Mouse (Mus musculus): ENCODE results near the gene Papolg. TPM values are rescaled to one million over a fixed set of nuclear protein-coding genes. Genes with fewer than 3 reads are reported as not detected.

The Papolg gene
- total and polyA plus RNA-seq, 2 experiments from 2014 or later = 5.3 to 8.7 TPM

DNA sequence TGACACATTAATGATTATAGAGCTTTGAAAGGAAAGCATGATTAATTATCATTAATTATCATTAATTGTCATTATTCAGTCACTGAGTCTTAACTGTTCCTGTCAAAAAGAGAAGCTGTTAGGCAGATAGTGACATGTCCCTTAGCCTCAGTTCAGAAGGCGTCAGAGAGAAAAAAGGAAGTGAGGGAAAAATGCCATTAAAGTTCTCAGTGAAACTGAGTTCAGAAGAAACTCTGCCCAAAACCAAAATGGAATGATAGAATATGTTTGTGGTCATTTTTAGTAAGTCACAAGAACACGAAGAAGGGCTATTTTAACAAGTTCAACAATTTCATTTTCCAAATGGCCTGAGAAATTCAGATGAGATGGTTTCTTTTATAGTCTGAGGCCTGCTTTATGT is 74.1 kb downstream of the Papolg start:
- Histone ChIP-seq H3K4me1 (ENCODE audit: control insufficient read depth, insufficient read depth) (no peaks in the 10 kb centered on the region), H3K36me3 (replicated peaks; ENCODE audit: control insufficient read depth, insufficient read depth, low read length) (no peaks in the 10 kb centered on the region), H3K9me3 (replicated peaks; ENCODE audit: control insufficient read depth, low read length) (no peaks in the 10 kb centered on the region), H3K27me3 (ENCODE audit: control insufficient read depth, insufficient read depth, low read length) (no peaks in the 10 kb centered on the region), H3K27ac (ENCODE audit: low read depth) (no peak overlapping the region), H3K4me3 (ENCODE audit: low read depth, low read length) (no peak overlapping the region), H3K9ac (replicated peaks; ENCODE audit: low read depth, low read length) (no peak overlapping the region), H3K4me2 (ENCODE audit: low read depth, low read length) (no peak overlapping the region)
- DNase-seq (ENCODE audit: low spot score) (no peak), ATAC-seq (ENCODE audit: insufficient read depth, low read depth) (no peak)
- 53% methylated on average over 2 of the region's 2 CpGs for WGBS
- TF ChIP-seq EP300 (IDR thresholded peaks at IDR 0.05; ENCODE audit: low read depth) (no peak), CTCF (IDR thresholded peaks at IDR 0.05; ENCODE audit: low read depth) (no peak)

DNA sequence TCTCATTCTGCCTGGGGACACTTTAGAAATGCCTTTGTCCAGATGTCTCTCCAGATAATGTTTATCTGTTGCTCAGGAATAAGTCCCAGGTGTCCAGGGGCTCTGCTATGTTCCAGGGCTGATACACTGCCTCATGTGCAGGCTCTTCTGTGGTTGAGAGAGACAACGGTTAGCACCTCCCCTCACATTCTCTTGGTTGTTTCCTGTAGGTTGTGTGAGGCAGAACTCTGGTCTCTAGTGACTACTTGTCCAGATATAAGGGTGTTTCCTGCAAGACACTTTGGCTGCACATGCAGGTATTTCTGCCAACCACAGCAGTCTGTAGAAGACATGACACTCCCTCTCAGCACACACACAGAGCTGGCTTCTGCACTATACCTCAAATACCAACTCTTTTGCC is 76.3 kb downstream of the Papolg start:
- DNase-seq (ENCODE audit: low spot score) (no peak), ATAC-seq (ENCODE audit: insufficient read depth, low read depth) (no peak)
- H3K36me3 ChIP-seq (replicated peaks; ENCODE audit: control insufficient read depth, insufficient read depth, low read length) = no peaks in the 10 kb centered on the region
- H3K9me3 ChIP-seq (replicated peaks; ENCODE audit: control insufficient read depth, low read length) = no peaks in the 10 kb centered on the region
- WGBS = 42% methylated on average over 1 of the region's 1 CpGs
- H3K27me3 ChIP-seq (ENCODE audit: control insufficient read depth, insufficient read depth, low read length) = no peaks in the 10 kb centered on the region
- TF ChIP-seq EP300 (IDR thresholded peaks at IDR 0.05; ENCODE audit: low read depth) = no peak
- no peak for TF ChIP-seq CTCF (IDR thresholded peaks at IDR 0.05; ENCODE audit: low read depth)
- no peak overlapping the region for H3K9ac ChIP-seq (replicated peaks; ENCODE audit: low read depth, low read length)
- no peak overlapping the region for H3K27ac ChIP-seq (ENCODE audit: low read depth)
- H3K4me1 ChIP-seq (ENCODE audit: control insufficient read depth, insufficient read depth) = no peaks in the 10 kb centered on the region
- no peak overlapping the region for H3K4me3 ChIP-seq (ENCODE audit: low read depth, low read length)
- no peak overlapping the region for H3K4me2 ChIP-seq (ENCODE audit: low read depth, low read length)

Other genes with a start within 250 kb of the Papolg start
- gene Pus10, start 229.6 kb downstream of the Papolg start, total RNA-seq (2014; rRNA removed; ENCODE audit: low replicate concordance) = 4.8 and 13.3 TPM in 2 replicates
- gene Pus10, start 229.6 kb downstream of the Papolg start, polyA plus RNA-seq (2015; fragmentation: Nextera tagmentation; extraction: Ambion mirVana) = 7.9 and 8.7 TPM in 2 replicates
- gene Pex13, start 229.3 kb downstream of the Papolg start, total RNA-seq (2014; rRNA removed; ENCODE audit: low replicate concordance) = 12.7 and 22.5 TPM in 2 replicates
- gene Pex13, start 229.3 kb downstream of the Papolg start, polyA plus RNA-seq (2015; fragmentation: Nextera tagmentation; extraction: Ambion mirVana) = 27.8 and 33.0 TPM in 2 replicates
- 4.1 TPM in 2 replicates for gene Rel, start 124.3 kb downstream of the Papolg start, total RNA-seq (2014; rRNA removed; ENCODE audit: low replicate concordance)
- gene Rel, start 124.3 kb downstream of the Papolg start, polyA plus RNA-seq (2015; fragmentation: Nextera tagmentation; extraction: Ambion mirVana) = 2.1 and 2.2 TPM in 2 replicates
- gene A830031A19Rik, start 179.8 kb upstream of the Papolg start, total RNA-seq (2014; rRNA removed; ENCODE audit: low replicate concordance) = not detected in 2 replicates
- not detected in 2 replicates for gene A830031A19Rik, start 179.8 kb upstream of the Papolg start, polyA plus RNA-seq (2015; fragmentation: Nextera tagmentation; extraction: Ambion mirVana)
- gene Bcl11a, start 182.8 kb upstream of the Papolg start, total RNA-seq (2014; rRNA removed; ENCODE audit: low replicate concordance) = 4.1 and 7.1 TPM in 2 replicates
- gene Bcl11a, start 182.8 kb upstream of the Papolg start, polyA plus RNA-seq (2015; fragmentation: Nextera tagmentation; extraction: Ambion mirVana) = 7.4 and 8.2 TPM in 2 replicates

All from heart, postnatal 0 days (tissue).